Mouse (Mus musculus) embryonic facial prominence, embryonic 11.5 days (tissue): ENCODE results near the gene Map3k13. TPM values are rescaled to one million over a fixed set of nuclear protein-coding genes. Genes with fewer than 3 reads are reported as not detected.
A peak's percentile ranks its signal among the peaks of the same experiment; 100 is the strongest.

Experiments used
- ATAC-seq: fragments of 200-750 bp; cut with Nextera tagmentation; replicated peaks from 2 replicates; pipeline ENCODE4 v1.8.0; 2017; ENCODE audit warnings: low read depth; ENCODE audit not compliant: insufficient number of reproducible peaks, low FRiP score, low TSS enrichment
- DNase-seq: peaks from one replicate; pipeline ENCODE4 v3.0.0-alpha.2; 2015; ENCODE audit warnings: low spot score
- H3K27ac ChIP-seq: fragments of 300-500 bp; sonication (generic); replicated peaks from 2 replicates; pipeline ENCODE4 v1.5.1; 2014; ENCODE audit warnings: mild to moderate bottlenecking, low read depth, low read length, control low read depth
- H3K27me3 ChIP-seq: fragments of 300-500 bp; sonication (generic); 2 replicates; pipeline ENCODE4 v1.6.1; 2014; ENCODE audit warnings: mild to moderate bottlenecking, low read length, moderate library complexity, mixed read lengths; ENCODE audit not compliant: control insufficient read depth, insufficient read depth
- H3K36me3 ChIP-seq: fragments of 300-500 bp; sonication (generic); replicated peaks from 2 replicates; pipeline ENCODE4 v1.6.1; 2014; ENCODE audit warnings: low read depth, mild to moderate bottlenecking, low read length, moderate library complexity, mixed read lengths; ENCODE audit not compliant: control insufficient read depth, insufficient read depth
- H3K4me1 ChIP-seq: fragments of 300-500 bp; sonication (generic); 2 replicates; pipeline ENCODE4 v1.6.1; 2014; ENCODE audit warnings: low read length, mixed read lengths; ENCODE audit not compliant: control insufficient read depth, insufficient read depth
- H3K4me2 ChIP-seq: fragments of 300-500 bp; sonication (generic); 2 replicates; pipeline ENCODE4 v1.6.1; 2014; ENCODE audit warnings: low read depth, mild to moderate bottlenecking, control low read depth, low read length, moderate library complexity
- H3K4me3 ChIP-seq: fragments of 300-500 bp; sonication (generic); 2 replicates; pipeline ENCODE4 v1.5.1; 2014; ENCODE audit warnings: low read depth, low read length, control low read depth
- H3K9ac ChIP-seq: fragments of 300-500 bp; sonication (generic); replicated peaks from 2 replicates; pipeline ENCODE4 v1.6.1; 2014; ENCODE audit warnings: mild to moderate bottlenecking, control low read depth, low read length
- H3K9me3 ChIP-seq: fragments of 300-500 bp; sonication (generic); replicated peaks from 2 replicates; pipeline ENCODE4 v1.6.1; 2016; ENCODE audit warnings: mild to moderate bottlenecking, low read length, inconsistent platforms, mixed read lengths; ENCODE audit not compliant: control insufficient read depth
- WGBS: fragments of 180-500 bp; shearing (Covaris S2); extraction: QIAGEN DNeasy Blood & Tissue Kit; methylation state at CpG from one replicate; pipeline ENCODE4 v1.1.7; 2014; 5-methylcytosine and 5-hydroxymethylcytosine counted together
- polyA plus RNA-seq: library from polyadenylated mRNA; unstranded; fragments of >200 nt; fragmentation: Nextera tagmentation; extraction: Ambion mirVana; gene quantifications from 2 replicates; pipeline ENCODE4 v1.2.1, GENCODE M21; 2014

Map3k13 gene
- polyA plus RNA-seq, 1 experiment from 2014 or later = 1.4 TPM

DNA sequence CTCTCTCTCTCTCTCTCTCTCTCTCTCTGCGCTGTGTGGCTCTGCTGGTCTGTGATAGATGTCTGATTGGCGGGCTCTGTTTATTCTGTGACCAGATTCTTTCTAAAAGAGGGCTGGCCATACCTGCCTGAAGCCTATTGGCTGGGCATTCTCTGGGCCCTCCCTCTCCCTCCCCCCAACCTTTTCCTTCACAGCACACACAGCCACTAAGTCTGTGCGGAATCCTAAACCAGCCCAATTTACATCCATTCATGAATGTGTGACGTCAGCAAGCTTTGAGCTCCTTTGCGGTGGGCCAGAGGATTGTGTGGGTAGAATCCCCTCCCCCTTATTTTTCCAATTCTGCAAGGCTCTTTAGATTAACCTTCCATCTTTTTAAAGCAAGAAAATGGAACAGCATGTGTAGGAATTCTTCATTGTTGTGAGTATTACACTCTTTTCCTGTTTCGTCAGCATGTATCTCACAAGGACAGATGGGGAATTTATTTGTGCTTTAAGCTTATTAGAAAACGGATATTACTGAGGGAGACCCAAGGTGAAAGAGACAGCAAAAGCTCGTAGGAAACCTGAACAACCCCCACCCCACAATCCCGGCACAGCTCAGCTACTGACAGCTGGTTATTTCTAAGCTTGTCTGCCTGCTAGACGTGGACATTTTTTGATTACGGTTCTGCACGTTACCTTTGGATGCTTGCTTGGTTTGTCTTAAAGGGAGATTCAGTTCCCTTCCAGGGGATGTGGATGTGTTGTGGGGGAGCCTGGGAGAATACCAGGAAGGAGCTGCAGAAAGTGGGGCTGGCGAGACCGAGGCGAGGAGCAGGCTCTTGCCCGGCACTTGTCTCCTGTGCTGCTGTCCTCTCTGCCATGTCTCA, 51.9 kb downstream of the Map3k13 start:
- Histone ChIP-seq H3K4me1 (no peaks in the 10 kb centered on the region), H3K27me3 (no peaks in the 10 kb centered on the region), H3K4me3 (peak overlapping the region; percentile 43), H3K9me3 (no peaks in the 10 kb centered on the region), H3K36me3 (no peaks in the 10 kb centered on the region), H3K27ac (peak overlapping the region; percentile 10), H3K4me2 (peak overlapping the region; percentile 46), H3K9ac (peak overlapping the region; percentile 55)
- peak; percentile 96 for DNase-seq
- 1% methylated on average over 16 of the region's 16 CpGs for WGBS
- peak; percentile 100 for ATAC-seq

DNA sequence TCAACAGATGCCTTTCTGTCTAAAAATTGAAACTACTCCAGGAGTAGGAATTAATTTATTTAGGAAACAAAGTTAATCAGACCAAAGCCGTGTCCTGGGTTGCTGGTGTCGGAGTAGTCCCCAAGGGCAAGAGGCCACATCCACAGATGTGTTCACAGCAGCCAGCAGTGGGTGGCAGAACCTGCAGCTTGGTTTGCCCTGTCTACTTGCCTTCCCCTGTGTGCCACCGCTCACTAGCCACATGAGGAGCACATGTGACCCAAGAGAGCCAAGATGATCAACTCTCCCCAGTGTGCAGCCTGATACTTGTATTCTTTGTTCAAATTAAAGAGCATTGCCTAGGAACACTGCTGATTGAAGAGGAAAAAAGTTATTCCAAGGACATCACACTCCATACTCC, 54.3 kb downstream of the Map3k13 start:
- ATAC-seq (no peak), DNase-seq (no peak)
- Histone ChIP-seq H3K36me3 (no peaks in the 10 kb centered on the region), H3K27ac (no peak overlapping the region), H3K27me3 (no peaks in the 10 kb centered on the region), H3K9me3 (no peaks in the 10 kb centered on the region), H3K4me3 (no peak overlapping the region), H3K4me2 (no peak overlapping the region), H3K9ac (no peak overlapping the region), H3K4me1 (no peaks in the 10 kb centered on the region)
- WGBS = 78% methylated on average over 3 of the region's 3 CpGs

DNA sequence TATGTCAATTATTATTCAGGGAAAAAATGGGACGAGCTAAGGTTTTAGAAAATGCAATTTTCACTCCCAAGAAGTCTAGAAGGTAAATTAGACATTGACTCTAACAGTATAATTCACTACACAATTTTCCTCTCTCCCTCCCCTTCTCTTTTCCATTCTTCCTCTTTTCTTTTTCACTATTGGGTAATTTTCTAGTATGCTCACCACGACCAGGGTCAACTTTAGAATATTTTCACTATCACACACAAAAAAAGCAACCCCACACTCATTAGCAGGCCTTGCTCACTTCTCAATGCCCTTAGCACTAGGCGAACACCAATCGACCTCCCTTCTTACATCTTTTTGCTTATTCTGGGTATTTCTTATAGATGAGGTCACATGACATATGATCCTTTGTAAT, 54.7 kb downstream of the Map3k13 start:
- Histone ChIP-seq H3K4me2 (no peak overlapping the region), H3K9ac (no peak overlapping the region), H3K27me3 (no peaks in the 10 kb centered on the region), H3K9me3 (no peaks in the 10 kb centered on the region), H3K4me3 (no peak overlapping the region), H3K36me3 (no peaks in the 10 kb centered on the region), H3K4me1 (no peaks in the 10 kb centered on the region), H3K27ac (no peak overlapping the region)
- ATAC-seq = no peak
- DNase-seq = no peak
- WGBS = 82% methylated on average over 4 of the region's 4 CpGs

- no peaks in the 10 kb centered on the region for H3K9me3 ChIP-seq
- DNase-seq = no peak
- no peaks in the 10 kb centered on the region for H3K36me3 ChIP-seq
- H3K4me1 ChIP-seq = no peaks in the 10 kb centered on the region
- no peak overlapping the region for H3K9ac ChIP-seq
- no peak overlapping the region for H3K4me3 ChIP-seq
- 89% methylated on average over 7 of the region's 7 CpGs for WGBS
- H3K4me2 ChIP-seq = no peak overlapping the region
- H3K27ac ChIP-seq = no peak overlapping the region
- no peak for ATAC-seq
- no peaks in the 10 kb centered on the region for H3K27me3 ChIP-seq
These were observed 58.2 kb downstream of the Map3k13 start for GRCm38 (mm10) chr16:21852374-21852773.

DNA sequence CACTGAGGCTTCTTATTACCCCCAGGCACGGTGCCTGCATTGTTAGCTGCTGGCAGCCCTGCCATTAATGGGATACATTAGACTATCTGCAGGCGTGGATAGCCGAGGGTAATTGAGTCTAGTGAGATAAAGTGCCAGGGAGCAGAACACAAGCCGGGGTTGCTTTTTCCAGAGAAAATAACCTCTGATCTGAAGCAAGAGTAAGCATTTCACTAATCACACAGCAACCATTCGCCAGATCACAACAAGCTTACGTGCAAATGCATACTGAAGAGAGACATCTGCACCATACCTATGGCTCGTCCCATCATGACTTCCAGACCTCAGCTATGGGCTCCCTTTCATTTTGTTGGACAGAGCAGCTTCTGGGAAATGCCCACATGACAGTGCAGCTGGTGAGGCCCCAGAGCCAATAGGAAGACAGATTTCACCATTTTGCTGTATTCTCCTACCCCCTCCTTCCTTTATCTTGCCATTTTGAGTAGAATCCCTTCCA, 59.3 kb downstream of the Map3k13 start:
- ATAC-seq = no peak
- no peak overlapping the region for H3K27ac ChIP-seq
- 61% methylated on average over 7 of the region's 7 CpGs for WGBS

GRCm38 (mm10) chr16:21854589-21855284, 60.6 kb downstream of the Map3k13 start:
- no peaks in the 10 kb centered on the region for H3K9me3 ChIP-seq
- H3K27me3 ChIP-seq = no peaks in the 10 kb centered on the region
- no peak overlapping the region for H3K4me2 ChIP-seq
- DNase-seq (no peak), ATAC-seq (no peak)
- H3K27ac ChIP-seq = no peak overlapping the region
- WGBS = 89% methylated on average over 5 of the region's 5 CpGs
- no peaks in the 10 kb centered on the region for H3K36me3 ChIP-seq
- H3K9ac ChIP-seq = no peak overlapping the region
- no peak overlapping the region for H3K4me3 ChIP-seq
- no peaks in the 10 kb centered on the region for H3K4me1 ChIP-seq

More for the DNA sequence above, 59.3 kb downstream of the Map3k13 start:
- no peak overlapping the region for H3K4me3 ChIP-seq
- H3K36me3 ChIP-seq = no peaks in the 10 kb centered on the region
- DNase-seq = no peak
- no peak overlapping the region for H3K9ac ChIP-seq
- no peaks in the 10 kb centered on the region for H3K27me3 ChIP-seq
- H3K9me3 ChIP-seq = no peaks in the 10 kb centered on the region
- no peak overlapping the region; the same call in 1 of the 2 replicates for H3K4me2 ChIP-seq
- H3K4me1 ChIP-seq = no peaks in the 10 kb centered on the region

DNA sequence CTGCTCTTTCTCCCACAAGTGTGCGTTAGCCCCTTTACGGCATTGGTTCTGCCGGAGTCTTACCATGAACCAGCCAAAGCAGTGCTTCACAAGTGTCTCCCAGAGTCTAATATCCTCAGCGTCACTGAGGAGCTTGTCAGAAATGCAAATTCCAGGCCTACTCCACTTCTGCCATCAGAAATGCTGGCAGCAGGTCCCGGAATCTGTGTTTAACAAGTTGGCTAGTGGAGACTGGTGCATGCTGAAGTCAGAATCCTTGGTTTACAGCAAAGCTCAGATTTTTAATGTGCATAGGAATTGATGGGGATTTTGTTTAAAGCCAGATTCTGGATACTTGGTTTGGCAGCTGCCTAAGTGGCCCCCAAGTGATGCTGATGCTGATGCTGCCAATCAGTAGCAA, 62.0 kb downstream of the Map3k13 start:
- Histone ChIP-seq H3K27ac (no peak overlapping the region), H3K36me3 (no peaks in the 10 kb centered on the region), H3K27me3 (no peaks in the 10 kb centered on the region), H3K4me1 (no peaks in the 10 kb centered on the region), H3K4me3 (no peak overlapping the region), H3K4me2 (no peak overlapping the region), H3K9ac (no peak overlapping the region), H3K9me3 (no peaks in the 10 kb centered on the region)
- no peak for DNase-seq
- WGBS = 91% methylated on average over 5 of the region's 5 CpGs
- ATAC-seq = no peak

GRCm38 (mm10) chr16:21857126-21857644, 63.0 kb downstream of the Map3k13 start:
- no peak for ATAC-seq
- Histone ChIP-seq H3K27me3 (no peaks in the 10 kb centered on the region), H3K4me3 (no peak overlapping the region), H3K36me3 (no peaks in the 10 kb centered on the region), H3K27ac (no peak overlapping the region), H3K4me1 (no peaks in the 10 kb centered on the region), H3K9ac (no peak overlapping the region), H3K9me3 (no peaks in the 10 kb centered on the region), H3K4me2 (no peak overlapping the region)
- 46% methylated on average over 4 of the region's 4 CpGs for WGBS
- no peak for DNase-seq
